Mouse (Mus musculus) forebrain, postnatal 0 days (tissue): ENCODE results near the gene Bend3. TPM values are rescaled to one million over a fixed set of nuclear protein-coding genes. Genes with fewer than 3 reads are reported as not detected.

Experiments
- ATAC-seq: fragments of 200-750 bp; cut with Nextera tagmentation; 2 replicates; pipeline ENCODE4 v1.8.0; 2017; ENCODE audit warnings: mild to moderate bottlenecking, moderate library complexity
- DNase-seq: peaks from one replicate; pipeline ENCODE4 v3.0.0-alpha.2; 2015
- H3K27ac ChIP-seq: fragments of 300-500 bp; sonication (generic); 2 replicates; pipeline ENCODE4 v1.5.1; 2014; ENCODE audit warnings: low read depth, mild to moderate bottlenecking, antibody characterized with exemption, low read length, moderate library complexity, mixed read lengths
- H3K27me3 ChIP-seq: fragments of 300-500 bp; sonication (generic); 2 replicates; pipeline ENCODE4 v1.6.1; 2014; ENCODE audit warnings: mild to moderate bottlenecking, low read length, mixed read lengths; ENCODE audit not compliant: insufficient read depth
- H3K36me3 ChIP-seq: fragments of 300-500 bp; sonication (generic); 2 replicates; pipeline ENCODE4 v1.6.1; 2014; ENCODE audit warnings: mild to moderate bottlenecking, moderate library complexity; ENCODE audit not compliant: insufficient read depth
- H3K4me1 ChIP-seq: fragments of 300-500 bp; sonication (generic); 2 replicates; pipeline ENCODE4 v1.6.1; 2014; ENCODE audit warnings: antibody characterized with exemption; ENCODE audit not compliant: insufficient read depth
- H3K4me2 ChIP-seq: fragments of 300-500 bp; sonication (generic); 2 replicates; pipeline ENCODE4 v1.6.1; 2014; ENCODE audit warnings: low read depth, mild to moderate bottlenecking, moderate library complexity
- H3K4me3 ChIP-seq: fragments of 300-500 bp; sonication (generic); 2 replicates; pipeline ENCODE4 v1.5.1; 2014; ENCODE audit warnings: low read depth, low read length, mixed read lengths
- H3K9ac ChIP-seq: fragments of 300-500 bp; sonication (generic); 2 replicates; pipeline ENCODE4 v1.6.1; 2014; ENCODE audit warnings: mild to moderate bottlenecking
- H3K9me3 ChIP-seq: fragments of 300-500 bp; sonication (generic); 2 replicates; pipeline ENCODE4 v1.6.1; 2016; ENCODE audit warnings: low read length
- CTCF ChIP-seq: sonication (generic); IDR thresholded peaks from 2 replicates; pipeline ENCODE4 v1.5.1; 2016; ENCODE audit warnings: antibody characterized with exemption, control low read depth, low read depth
- WGBS: fragments of 180-500 bp; shearing (Covaris S2); extraction: QIAGEN DNeasy Blood & Tissue Kit; methylation state at CpG from one replicate; pipeline ENCODE4 v1.1.7; 2014; 5-methylcytosine and 5-hydroxymethylcytosine counted together
- polyA plus RNA-seq: library from polyadenylated mRNA; unstranded; fragments of >200 nt; fragmentation: Nextera tagmentation; extraction: Ambion mirVana; gene quantifications from 2 replicates; pipeline ENCODE4 v1.2.1, GENCODE M21; 2015
- total RNA-seq: library from RNA; depleted of rRNA; stranded (reverse); fragments of >200 nt; gene quantifications from 2 replicates; pipeline ENCODE4 v1.2.3, GENCODE M21; 2014; rRNA removed

Bend3 gene
- total and polyA plus RNA-seq, 2 experiments from 2014 or later: 2.2 to 11.1 TPM

- no peaks in the 10 kb centered on the region for H3K36me3 ChIP-seq
- DNase-seq (no peak), ATAC-seq (no peak)
- H3K4me3 ChIP-seq: no peak overlapping the region
- no peak overlapping the region for H3K9ac ChIP-seq
- H3K27ac ChIP-seq: no peak overlapping the region
- H3K27me3 ChIP-seq: no peaks in the 10 kb centered on the region
- TF ChIP-seq CTCF: no peak
- no peaks in the 10 kb centered on the region for H3K4me1 ChIP-seq
- no peaks in the 10 kb centered on the region for H3K9me3 ChIP-seq
- H3K4me2 ChIP-seq: no peak overlapping the region
- WGBS: 95% methylated on average over 2 of the region's 2 CpGs
These were observed 82.7 kb downstream of the Bend3 start for GRCm38 (mm10) chr10:43561311-43561710.

Other genes starting within 250 kb of the Bend3 start
- 39.4 and 42.3 TPM in 2 replicates for gene Gm9803, start 45.3 kb downstream of the Bend3 start, total RNA-seq
- 16.4 and 23.1 TPM in 2 replicates for gene Gm9803, start 45.3 kb downstream of the Bend3 start, polyA plus RNA-seq
- gene 1700021F05Rik, start 62.2 kb downstream of the Bend3 start, total RNA-seq: 33.7 and 35.2 TPM in 2 replicates
- gene 1700021F05Rik, start 62.2 kb downstream of the Bend3 start, polyA plus RNA-seq: 81.3 and 93.3 TPM in 2 replicates
- gene Cd24a, start 99.5 kb downstream of the Bend3 start, total RNA-seq: 1,087 and 1,453 TPM in 2 replicates
- 668 and 889 TPM in 2 replicates for gene Cd24a, start 99.5 kb downstream of the Bend3 start, polyA plus RNA-seq